Mouse (Mus musculus): Measurements from ENCODE around the gene Skiv2l.

GRCm38 (mm10) chr17:34798866-34799530 lies 51.0 kb downstream of the Skiv2l start:
- TF ChIP-seq GATA1 (IDR thresholded peaks at IDR 0.05; ENCODE audit: low read length) (no peak), TAL1 (IDR thresholded peaks at IDR 0.05; ENCODE audit: low read length) (no peak)
